Mouse (Mus musculus) c-Kit-negative CD71-positive TER-119-positive erythroid progenitor cells, embryonic 14.5 days (primary cell): ENCODE results near the gene Fscn3.
A peak's percentile ranks its signal among the peaks of the same experiment; 100 is the strongest.

Source experiments
- DNase-seq: peaks from one replicate; pipeline ENCODE4 v3.0.0-alpha.2; 2013; ENCODE audit warnings: low read depth, low spot score

The Fscn3 gene

DNA sequence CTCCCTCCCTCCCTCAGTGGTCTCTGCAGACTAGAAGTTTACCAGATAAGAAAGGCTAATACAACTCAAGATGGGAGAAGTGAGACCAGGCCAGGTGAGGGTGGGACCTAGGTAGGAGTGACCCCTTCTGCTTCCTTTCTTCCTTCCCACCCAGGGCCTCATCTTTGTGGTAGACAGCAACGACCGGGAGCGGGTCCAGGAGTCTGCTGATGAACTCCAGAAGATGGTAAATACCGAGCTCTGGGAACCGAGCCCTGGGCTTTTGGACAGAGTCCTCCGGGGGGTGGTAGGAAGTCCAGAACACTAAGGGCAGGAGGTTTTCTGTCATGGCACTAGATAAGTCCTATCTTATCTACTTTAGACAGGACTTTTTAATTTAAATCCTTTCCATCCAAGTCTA, 2.6 kb upstream of the Fscn3 start:
- no peak for DNase-seq

DNA sequence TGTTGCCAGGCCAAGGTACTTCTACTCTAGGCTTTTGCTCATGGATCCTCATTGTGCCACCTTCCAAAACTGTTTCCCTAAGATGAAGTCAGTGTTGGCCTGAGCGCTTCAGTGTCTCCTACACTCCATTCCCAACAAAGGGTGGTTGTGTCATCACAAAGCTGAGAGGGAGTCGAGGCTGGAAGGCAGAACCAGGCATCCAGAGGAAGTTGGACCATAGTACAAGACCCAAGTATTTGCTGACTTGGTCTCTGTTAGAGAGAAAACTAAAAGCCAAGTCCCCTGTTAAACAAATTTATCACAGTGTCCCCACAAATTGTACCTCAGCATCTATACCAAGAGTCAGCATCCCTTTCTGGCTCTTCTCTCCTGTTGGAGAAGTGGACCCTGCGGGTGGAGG, 701 bp downstream of the Fscn3 start, which contains the start of gene Gcc1:
Gene Gcc1 (minus strand): TSS at position 101 of the 400 bp plus-strand sequence.
- no peak for DNase-seq

DNA sequence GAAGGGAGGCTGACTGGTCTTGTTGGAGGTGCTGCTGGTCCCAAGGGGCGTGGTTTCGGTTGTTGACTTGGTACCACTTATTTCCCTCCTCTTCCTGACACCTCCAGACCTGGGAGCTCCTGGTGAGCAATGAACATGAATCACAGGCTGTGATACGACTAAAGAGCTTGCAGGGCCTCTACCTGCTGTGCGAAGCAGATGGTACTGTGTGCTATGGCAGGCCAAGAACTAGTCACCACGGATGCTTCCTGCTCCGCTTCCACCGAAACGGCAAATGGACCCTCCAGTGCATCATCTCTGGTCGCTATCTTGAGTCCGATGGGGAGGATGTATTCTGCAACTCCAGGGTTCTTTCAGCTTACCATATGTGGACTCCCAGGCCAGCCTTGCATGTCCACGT, 2.3 kb downstream of the Fscn3 start:
- no peak for DNase-seq

DNA sequence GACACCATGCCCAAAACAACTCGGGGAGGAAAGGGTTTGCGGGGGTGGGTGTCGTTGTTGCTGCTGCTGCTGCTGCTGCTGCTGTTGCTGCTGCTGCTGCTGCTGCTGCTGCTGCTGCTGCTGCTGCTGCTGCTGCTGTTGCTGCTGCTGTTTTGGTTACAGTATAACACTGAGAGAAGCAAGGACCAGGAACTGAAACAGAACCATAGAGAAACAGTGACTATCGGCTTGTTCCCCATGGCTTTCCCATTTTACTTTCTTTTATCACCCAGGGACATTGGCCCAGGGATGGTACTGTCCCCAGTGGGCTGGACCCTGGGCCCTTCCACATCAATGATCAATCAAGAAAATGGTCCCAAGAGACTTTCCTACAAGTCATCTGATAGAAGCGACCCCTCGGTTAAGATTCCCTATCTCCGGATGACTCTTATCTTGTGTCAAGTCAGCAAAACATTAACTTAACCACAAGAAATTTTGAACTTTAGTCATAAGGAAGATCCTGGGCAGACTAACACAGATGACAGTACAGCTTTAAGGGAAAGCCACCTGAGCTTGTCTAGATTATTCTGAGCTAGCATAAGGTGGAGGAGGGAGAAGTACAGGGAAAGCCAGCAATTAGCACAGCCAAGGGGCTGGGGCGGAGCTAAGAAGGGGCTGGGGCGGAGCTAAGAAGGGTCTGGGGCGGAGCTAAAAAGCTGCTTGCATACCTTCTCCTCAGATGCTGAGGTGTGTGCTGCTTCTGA, 3.4 kb downstream of the Fscn3 start:
- DNase-seq: no peak

DNA sequence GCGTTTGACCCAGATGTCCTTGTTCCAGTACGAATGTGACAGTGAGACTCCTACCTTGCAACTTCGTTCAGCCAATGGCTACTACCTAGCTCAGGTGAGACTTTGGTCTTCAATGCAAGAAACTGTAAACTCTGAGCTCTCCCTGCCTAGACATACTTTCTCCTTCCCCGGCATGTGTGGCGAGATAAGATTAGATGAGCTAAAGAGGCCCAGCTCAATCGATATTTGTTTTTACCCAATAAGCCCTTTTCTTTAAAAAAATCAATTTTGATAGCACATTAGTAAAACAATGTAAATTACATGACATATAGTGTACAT, 3.9 kb downstream of the Fscn3 start:
- no peak for DNase-seq

- no peak for DNase-seq
These were observed 20.3 kb downstream of the Fscn3 start for GRCm38 (mm10) chr6:28447937-28448336.

GRCm38 (mm10) chr6:28449253-28449652, 21.7 kb downstream of the Fscn3 start, which contains the start of gene Pax4:
TSS of gene Pax4 (minus strand) at chr6:28449353.
- no peak for DNase-seq

DNA sequence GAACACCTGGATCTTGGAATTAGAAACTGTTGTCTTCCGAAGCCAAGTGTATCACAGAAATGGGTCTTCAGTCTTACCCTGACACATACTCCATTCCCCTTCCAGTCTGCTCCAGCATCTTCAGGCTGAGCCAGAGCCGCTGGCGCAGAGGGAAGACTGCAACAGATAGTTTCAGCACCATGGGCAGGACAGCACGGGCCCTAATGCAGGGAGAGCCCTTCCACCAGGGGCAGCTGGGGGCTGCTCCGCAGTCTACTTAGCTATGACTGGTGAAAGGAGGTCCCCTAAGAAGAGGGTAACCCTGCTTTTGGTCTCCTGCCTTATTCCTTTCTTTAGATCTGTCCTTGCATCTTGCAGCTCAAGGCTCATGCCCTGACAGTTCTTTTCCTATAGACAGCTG, 22.9 kb downstream of the Fscn3 start:
- DNase-seq: no peak

DNA sequence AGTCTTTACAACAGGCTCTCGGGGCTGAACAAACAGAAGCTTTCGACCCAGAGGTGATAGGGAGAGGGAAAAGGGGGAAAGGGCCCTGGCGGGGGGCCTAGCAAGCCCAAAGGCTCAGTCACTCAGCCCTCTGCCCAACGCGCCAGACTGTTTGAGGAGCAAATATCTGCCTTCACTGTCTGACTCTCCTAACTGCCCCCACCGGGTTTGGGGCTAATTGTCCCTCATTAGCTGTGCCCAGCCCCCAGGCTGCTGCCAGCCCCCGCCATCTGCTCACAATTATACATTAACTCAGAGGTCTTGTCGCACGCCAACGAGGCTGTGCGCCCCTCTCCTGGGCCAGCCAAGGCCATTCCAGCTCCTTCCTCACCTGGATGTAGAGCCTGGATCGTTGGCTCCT, 23.4 kb downstream of the Fscn3 start:
- no peak for DNase-seq

DNA sequence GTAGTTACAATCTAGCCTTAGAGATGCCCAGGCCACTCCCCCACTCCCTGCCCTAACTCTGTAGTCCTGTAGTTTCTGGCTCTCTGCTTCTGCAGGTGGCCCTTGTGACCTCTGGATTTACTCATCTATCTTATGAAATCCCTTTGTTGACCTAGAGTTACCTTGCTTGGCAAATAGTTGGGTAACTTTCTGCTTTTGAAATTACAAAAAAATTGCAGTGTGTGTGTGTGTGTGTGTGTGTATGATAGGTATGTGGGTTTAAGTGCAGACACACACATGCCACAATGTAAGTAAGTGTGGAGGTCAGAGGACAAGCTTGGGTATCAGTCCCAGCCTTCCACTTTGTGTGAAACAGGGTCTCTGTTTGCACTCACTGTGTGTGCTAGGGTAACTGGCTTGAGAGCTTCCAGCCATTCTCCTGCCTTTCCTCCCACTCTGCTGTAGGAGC, 31.7 kb downstream of the Fscn3 start:
- no peak for DNase-seq

- DNase-seq: peak; percentile 22
These were observed 32.9 kb downstream of the Fscn3 start for GRCm38 (mm10) chr6:28460534-28460933.

- no peak for DNase-seq
These were observed 37.0 kb downstream of the Fscn3 start for GRCm38 (mm10) chr6:28464630-28465029.

- DNase-seq: no peak
These were observed 42.5 kb downstream of the Fscn3 start for GRCm38 (mm10) chr6:28470017-28470602.

- no peak for DNase-seq
These were observed 43.0 kb downstream of the Fscn3 start for GRCm38 (mm10) chr6:28470621-28471020.

GRCm38 (mm10) chr6:28471284-28472035, 43.9 kb downstream of the Fscn3 start:
- no peak for DNase-seq

DNA sequence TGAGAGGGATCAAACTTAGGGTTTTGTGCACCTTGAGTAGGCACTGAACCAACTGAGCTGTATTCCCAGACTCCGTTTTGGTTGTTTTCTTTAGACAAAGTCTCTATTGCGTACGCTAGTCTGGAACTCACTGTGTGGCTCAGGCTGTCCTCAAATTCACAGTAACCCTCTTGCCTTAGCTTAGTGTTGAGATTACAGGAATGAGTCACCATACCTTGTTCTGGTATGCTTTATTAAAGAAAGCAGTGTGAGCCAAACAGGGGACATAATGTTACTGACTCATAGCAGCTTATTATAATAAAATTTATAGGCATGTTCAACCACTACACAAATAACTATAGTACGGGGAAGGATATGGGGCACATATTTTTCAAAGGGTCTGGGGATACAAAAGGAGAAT, 46.6 kb downstream of the Fscn3 start:
- DNase-seq: no peak

- DNase-seq: no peak
These were observed 47.2 kb downstream of the Fscn3 start, which contains the start of gene Snd1 for GRCm38 (mm10) chr6:28474839-28475238. TSS of gene Snd1 (plus strand) at chr6:28475139.

DNA sequence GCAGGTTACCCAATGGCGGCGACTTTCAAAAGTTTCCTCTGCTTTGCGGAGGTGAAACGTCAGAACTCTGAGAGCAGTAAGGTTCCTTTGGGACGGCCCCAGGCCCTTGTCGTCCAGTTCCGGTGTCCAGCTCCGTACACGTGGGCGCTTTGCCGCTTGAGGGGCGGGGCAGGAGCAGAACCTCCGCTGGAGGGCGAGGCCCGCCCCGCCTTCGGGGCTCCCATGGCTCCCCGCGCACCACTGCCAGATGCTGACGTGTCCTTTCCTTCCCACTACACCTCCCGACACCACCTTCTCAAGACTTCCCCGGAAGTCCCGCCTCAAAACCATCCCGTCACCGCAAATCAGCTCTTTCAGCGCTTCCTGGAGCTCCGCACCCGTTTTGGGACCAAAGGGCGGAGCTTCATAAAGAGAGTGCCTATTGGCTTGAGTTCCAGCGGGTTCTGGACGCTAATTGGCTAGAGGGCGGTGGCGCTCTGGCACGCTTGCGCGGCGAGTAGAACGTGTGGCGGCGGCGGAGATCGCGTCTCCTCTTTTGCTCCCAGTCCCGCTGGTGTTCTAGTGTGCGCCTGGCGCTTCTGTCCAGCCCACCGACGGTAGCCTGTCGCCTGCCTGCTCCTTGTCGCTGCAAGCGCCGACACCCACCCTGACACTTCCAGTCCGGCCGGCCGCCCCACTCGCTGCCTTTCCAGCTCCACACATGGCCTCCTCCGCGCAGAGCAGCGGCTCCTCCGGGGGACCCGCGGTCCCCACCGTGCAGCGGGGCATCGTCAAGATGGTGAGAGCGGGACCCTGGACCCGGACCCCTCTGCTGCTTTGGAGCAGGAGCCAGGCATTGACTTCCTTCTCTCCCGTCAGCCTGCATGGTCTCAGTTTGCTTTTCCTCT, 52.5 kb downstream of the Fscn3 start:
- DNase-seq: peak; percentile 99

DNA sequence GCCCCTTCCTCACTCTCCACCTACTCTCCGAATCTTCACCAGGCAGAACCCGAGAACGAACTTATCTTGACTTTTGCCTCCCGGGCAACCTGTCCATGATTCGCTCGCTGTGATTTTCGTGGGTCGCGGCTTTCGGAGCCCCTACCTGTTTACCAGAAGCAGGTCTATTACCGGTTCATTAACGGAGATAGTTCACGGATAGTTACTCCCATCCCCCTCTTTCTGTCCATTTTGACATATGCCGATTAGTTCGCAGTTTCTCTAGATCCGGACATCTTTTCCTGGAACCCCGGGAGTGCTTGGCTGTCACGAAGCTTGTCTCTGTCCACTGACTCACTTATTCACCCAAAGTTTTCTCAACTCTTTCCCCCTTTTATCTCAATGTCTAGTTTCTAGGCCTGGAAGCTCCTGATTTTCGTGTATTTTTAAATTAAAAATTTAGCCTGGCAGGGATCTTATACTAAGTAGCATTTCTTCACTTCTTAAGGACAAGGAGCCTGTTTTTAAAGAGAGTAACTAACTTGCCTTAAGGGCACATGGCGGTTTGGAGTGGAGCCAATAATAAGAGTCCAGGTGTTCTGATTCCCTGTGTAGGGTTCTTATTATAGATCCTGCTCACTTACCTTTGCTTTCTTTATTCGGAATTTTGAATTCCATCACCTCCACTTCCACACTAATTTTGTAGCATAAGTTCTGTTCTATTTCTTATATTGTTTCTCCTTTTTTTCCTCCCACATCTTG, 53.3 kb downstream of the Fscn3 start:
- no peak for DNase-seq

DNA sequence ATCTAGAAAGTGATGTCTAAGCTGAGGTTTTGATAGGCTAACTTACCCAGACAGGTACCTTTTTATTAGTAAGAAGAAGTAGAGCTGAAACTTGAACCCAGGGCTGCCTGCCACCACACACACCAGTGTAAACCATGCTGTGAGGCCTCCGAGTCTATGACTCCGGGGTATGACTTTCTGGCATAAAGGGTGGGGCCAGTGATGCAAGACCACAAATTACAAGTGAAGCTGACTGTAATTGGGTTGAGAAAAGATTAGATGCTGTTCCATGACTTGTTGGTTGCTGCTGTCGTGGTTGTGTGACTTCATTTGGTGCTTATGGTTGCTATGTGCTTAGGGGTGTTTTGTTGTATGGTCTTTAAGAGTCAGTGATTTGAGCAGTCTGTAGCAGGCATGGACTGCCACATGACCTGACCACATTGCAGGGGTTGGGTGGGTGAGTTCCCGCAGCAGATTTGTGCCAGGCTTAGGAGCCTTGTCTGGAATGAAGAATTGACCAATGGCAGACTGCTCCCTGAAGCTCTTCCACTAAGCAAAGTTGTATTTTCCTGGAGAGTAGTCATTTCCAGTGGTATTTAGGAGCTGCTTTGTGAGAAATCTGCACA, 55.2 kb downstream of the Fscn3 start:
- DNase-seq: no peak

GRCm38 (mm10) chr6:28486008-28486407, 58.4 kb downstream of the Fscn3 start:
- no peak for DNase-seq
